Mouse (Mus musculus): ENCODE measurements around the gene Lims1. TPM values are rescaled to one million over a fixed set of nuclear protein-coding genes. Genes with fewer than 3 reads are reported as not detected.

Gene Lims1
- total RNA-seq, 4 experiments from 2014 or later: 38.1 to 48.6 (median 44.4) TPM

DNA sequence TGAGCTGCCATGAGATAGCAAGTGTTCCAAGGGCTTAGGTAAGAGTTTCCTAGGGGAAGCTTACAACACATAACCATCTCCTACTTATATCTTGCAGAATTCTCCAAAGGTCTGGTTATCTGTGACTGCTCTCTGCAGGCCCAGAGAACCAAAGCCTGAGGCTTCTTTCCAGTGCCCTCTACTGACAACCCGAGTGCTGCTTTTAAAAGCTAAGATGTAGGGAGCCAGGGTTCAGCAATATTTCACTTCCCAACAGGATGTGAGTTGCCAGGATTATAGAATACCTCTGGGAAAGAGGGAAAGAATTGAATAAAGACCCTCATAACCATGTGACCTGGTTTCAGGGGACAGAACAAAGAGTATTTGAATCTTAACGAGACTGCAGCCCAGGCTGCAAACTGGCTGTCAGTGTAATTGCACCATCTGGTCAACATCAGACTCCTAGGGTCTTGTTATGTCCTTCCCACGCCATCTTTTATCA lies 59.4 kb downstream of the Lims1 start:
- no peak for DNase-seq (ENCODE audit: low spot score in 2 of 2)

DNA sequence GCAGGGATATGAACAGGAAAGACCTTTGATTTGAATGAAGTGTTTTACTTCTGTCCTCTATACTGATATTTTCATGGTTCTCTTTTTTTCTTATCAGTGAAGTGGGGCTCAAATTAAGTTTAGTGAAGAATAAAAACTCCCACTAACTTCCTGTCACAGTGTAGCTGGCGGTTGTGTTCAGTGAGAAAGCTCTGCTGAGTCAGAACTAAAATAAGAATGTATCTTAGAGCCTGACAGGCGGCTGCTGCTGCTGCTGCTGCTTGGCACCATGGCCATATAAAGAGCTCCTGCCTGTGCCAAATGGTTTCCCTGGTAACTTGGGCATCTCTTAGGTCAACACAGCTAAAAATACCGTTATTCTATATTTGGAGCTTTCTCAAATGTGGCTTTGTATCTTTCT lies 60.0 kb downstream of the Lims1 start:
- DNase-seq (ENCODE audit: low spot score in 2 of 2): peak in 1 of 2 experiments; percentile 37

DNA sequence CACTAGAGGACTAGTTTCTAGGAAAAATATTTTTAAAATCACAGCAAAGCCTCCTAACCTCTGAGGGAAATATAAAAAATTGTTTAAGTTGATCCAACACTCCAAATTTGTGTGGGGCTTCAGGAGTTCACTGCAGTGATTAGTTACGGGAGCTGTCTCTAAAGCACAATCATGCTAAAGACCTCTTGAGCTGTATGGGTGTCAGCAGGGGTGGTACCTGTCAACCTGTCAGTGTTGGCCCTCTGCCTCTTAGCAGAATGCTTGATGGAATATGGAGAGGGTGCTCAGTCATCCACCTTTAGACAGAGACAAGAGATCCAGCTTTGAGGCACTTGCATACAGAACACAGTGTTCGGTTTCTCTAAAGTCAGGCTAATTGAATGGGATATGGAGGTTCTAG lies 60.5 kb downstream of the Lims1 start:
- DNase-seq (ENCODE audit: low spot score in 2 of 2): no peak

DNA sequence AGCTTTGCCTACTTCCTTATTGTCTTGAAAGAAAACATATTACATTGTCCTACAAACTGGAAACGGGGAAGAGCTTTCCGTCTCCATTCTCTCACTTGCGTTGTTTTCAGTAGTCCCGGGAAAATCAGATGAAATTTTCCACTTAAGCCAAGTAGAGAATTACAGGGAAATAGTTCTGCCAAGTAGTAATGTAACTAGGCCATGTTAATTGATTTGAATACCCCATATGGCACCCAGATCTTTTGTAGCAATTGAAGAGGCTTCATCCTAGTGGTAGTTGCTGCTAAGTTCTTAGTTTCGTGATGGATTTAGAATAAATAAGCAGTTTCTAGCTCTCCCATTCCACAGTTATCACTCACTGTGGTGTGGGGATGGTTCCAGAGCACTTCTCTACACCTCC lies 62.4 kb downstream of the Lims1 start:
- no peak for DNase-seq (ENCODE audit: low spot score in 2 of 2)

DNA sequence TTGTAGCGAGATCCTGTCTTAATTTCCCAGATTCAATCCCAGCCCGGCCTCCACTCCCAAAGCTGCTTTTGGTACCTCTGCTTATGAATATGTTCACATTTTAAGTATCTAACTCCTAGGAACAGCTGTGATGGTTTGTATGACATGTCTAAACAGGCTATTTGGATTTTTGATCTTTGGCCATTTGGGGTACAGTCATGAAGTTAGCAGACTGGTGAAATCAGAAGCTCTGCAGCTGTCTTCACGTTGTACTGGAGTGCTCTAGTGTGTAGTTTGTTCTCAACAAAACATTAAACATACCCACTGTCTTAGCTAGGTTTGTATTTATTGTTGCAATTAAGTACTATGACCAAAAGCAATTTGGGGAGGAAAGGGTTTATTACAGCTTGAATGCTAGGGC lies 63.7 kb downstream of the Lims1 start:
- DNase-seq (ENCODE audit: low spot score in 2 of 2): no peak

DNA sequence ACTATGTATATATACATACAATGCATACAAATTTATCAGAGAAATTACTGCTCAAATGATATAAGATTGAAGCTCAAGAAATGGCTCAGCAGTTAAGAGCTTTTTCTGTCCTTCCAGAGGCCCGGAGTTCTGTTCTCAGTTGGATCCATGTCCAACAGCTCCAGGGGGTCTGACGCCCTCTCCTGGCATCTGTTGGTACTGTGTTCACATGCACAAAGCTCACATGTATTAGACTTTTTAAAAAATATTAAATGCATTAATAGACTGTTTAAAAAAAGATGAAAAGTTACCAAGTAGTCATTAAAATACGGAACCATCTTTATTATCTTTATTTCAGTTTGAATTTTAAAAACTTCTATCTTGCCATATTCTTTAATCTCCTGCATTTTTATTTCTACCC lies 65.4 kb downstream of the Lims1 start:
- DNase-seq (ENCODE audit: low spot score in 2 of 2): no peak

DNA sequence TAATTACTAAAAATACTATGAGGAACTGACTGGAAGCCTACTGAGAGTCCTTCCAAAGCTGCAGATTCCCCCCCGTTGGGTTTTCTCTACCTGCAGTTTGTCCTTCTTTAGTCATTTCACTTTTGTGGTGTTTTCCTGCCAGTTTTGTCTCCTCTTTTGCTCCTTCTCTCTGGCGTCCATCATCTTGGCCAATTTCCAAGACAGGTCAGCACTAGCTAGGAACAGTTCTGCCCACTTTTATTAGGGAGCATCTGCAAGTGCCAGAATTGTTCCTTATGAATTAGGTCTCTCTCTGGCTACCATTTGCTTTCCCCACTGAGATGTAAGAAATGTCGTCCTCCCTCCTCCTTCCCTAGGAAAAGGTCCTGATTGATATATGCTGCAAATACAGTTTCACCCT lies 65.9 kb downstream of the Lims1 start:
- no peak for DNase-seq (ENCODE audit: low spot score in 2 of 2)

DNA sequence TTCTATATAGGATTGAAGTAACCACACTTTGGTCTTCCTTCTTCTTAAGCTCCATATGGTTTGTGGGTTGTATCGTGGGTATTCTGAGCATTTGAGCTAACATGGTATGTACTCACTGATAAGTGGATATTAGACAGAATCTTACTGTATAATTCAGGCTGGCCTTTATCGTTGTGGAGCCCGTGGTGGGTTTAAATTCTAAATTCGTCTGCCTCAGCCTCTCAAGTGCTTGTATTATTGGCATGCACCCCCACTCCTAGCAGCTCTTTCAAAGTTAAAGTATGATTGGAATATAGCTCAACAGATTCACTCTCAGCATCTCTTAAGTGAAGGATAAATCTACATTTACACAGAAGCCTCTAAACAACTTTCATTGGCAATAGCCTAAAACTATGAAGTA lies 69.2 kb downstream of the Lims1 start:
- DNase-seq (ENCODE audit: low spot score in 2 of 2): no peak

DNA sequence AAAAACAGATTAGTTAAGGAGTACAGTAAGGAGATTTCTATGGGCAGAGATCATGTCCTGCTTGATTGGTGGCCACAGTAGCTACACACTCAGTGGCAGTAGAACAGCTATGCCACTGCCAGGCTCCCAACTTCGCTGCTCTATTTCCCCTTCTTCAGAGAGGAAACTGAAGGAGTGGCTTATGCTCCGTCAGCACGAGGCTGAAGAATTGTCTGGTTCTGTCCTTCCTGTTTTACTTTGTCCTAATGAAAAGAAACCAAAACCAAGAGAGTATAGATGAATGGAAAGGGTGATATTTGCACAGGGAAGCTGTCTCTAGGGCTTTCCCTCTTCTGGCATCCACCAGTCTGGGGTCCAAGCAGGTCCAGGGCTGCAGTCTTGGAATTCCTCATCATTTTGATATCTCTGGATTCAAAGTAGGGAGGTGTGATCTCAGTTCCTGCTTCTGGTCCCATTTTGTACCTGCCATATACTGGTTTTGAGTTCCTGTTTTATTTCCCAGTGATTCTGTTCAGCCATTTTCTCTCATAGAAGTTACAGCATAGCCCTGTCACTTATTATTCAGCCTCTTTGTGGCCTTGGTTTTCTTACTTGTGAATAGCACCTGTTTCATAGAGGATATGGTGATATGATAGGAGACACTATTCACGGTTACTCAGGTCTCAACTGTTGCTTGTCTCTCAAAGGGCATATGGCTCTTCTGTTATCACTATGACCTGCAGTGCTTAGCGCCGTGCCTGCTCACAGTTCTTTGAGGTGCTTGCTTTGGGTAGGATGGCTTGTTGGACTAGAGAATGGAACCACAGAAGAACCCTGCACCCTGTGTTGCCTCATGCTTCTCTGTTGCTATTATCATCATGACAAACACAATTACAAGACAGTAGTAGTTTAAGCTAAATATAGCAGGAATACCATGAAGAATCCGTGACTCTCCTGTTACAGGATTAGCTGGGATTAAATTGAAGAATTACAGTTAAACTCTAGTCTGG lies 70.1 kb downstream of the Lims1 start:
- no peak for DNase-seq (ENCODE audit: low spot score in 2 of 2)

DNA sequence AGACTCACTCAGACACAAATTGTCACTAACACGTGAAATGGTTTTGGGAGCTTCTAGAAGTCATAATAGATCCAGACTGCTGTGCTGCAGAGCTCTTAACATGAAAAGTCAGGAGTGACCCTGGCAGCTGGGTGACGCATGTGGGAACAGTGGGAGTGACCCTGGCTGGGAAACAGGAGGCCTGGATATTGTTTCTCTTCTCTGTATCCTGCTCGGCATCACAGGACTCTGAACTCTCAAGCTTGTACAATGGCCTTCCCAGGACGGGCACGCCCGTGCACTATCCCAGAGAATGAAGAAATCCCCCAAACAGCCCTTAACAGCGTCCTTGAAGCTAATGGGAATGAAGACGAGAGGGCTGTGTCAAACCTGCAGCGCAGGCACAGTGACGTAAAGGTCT lies 70.9 kb downstream of the Lims1 start:
- peak; percentile 49 to 57 for DNase-seq (ENCODE audit: low spot score in 2 of 2)

DNA sequence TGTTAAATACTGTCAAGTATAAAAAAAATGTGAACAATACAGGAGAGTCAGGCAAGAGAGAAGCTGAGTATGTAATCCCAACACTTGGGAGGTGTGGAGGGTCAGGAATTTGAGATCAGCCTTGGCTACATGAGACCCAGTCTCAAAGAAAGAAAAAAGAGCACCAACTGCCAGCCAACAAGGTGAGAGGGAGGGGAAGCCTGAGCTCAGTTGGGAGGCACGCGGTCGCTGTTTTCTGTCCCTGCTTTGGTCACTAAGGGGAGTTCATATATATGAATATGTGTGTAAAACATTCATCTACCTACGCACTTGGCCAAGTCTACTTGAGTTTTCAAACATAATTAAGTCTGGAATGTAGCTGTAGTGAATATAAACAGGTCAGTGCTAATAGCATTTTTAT lies 72.0 kb downstream of the Lims1 start:
- no peak for DNase-seq (ENCODE audit: low spot score in 2 of 2)

DNA sequence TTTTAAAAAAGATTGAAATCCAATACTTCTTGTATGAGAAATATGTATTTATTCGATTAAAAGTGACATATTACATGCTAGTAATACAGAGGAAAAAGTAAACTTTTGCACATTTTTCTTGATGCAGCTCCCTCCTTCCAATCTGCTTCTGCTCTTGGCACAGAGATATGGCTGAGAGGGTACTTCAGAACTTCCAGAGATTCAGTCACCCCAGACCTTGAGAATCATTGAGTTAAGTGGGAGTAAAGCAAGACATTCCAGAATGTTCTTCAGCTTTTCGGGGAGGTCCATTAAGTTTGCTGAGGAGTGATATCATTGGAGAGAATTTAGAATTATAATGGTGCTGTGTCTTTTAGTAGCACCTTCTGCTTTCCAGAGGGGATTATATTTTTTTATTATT lies 72.5 kb downstream of the Lims1 start:
- no peak for DNase-seq (ENCODE audit: low spot score in 2 of 2)

DNA sequence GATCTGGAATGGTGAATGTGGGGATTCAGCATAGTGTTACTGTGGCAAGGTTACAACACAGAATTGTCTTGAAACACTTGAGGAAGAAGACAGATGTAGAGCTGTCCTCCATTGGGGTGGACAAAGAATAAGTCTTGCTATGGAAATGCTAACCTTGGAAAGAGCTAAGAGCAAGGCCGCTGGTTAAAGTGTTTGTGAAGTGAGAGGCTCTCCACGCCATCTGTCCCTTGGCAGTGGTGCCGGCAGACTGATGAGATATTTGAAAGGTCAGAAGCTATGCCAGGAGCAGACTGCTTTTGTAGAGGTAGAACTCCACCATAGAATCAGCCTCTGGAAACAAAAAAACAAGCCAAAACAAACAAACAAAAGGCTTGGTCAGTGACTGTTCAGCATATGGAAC lies 73.3 kb downstream of the Lims1 start:
- DNase-seq (ENCODE audit: low spot score in 2 of 2): peak; percentile 27 to 33

DNA sequence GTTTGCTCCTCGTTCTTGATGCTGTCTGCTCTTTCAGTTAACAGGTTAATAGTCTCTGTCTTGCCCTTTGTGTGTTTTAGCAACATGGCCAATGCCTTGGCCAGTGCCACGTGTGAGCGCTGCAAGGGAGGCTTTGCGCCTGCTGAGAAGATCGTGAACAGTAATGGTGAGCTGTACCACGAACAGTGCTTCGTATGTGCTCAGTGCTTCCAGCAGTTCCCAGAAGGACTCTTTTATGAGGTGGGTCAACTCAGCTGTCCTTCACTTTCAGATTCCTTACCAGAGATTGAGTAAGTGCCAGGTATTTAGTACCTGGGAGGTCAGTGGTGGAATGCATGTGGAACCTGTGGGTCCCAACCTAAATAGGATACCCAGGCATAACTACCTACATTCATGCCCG lies 75.7 kb downstream of the Lims1 start:
- no peak for DNase-seq (ENCODE audit: low spot score in 2 of 2)

DNA sequence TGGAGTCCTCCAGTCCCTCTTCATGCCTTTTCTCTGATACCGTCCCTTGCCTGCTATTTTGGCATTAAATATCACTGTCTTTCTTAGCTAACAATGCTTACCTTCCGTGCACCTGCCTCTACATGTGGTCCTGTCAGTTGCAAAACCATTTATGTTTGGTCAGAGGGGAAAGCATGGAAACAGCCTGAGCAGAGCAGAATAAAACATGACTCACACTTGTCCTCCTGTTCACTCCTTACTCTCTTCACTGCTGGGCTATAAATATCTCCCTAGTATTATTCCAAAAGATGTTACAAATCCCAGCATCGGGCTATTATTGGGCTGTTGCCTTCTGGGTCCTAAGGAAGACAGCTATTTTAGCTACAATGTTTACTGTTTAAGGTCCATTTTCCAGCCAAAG lies 78.6 kb downstream of the Lims1 start:
- DNase-seq (ENCODE audit: low spot score in 2 of 2): no peak

DNA sequence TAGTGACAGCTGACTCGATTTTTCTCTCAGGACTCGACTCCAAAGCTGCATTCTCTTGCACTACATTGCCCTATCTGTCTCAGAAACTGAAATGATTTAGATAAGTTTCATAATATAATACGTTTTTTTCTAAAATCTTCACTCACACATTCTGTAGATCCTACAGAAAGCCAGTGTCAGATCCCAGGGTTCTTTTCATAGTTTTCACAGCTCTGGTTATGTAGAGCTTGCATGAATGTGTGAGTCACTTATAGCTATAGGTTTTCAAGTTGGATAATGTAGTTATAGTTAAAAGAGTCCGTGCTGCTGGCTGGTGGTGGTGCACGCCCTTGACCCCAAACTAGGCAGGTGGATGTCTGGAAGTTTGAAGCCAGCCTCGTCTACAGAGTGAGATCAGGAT lies 81.4 kb downstream of the Lims1 start:
- DNase-seq (ENCODE audit: low spot score in 2 of 2): no peak

DNA sequence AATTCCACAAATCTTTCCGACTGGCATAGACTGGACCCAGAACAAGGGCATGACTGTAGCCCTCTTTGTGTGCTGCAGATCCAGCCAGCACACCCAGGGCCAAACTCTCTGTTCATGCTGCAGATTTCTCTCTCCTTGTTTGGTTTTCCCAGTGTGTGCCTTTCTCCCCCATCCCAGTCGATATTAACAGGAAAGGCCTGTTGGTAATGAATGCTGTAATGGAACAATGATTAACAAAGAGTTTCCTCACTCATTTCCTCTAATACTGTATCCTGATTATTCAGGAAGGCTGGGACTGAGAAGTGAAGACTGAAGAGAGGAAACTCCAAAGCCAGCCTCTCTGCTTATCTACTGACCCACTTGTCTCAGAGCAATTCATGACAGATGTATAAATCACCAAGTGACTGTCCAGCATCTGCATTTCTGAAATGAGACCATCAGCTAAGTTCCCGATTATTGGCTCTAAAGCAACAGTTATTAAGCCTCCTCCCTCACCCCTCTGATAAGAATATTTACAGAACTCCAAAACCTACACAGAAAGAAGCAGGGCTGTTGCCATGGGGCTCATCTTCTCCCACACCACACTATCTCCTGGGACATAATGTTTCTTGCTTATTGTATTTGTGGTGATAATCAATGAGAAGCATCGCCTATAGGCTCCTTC lies 82.2 kb downstream of the Lims1 start:
- DNase-seq (ENCODE audit: low spot score in 2 of 2): no peak

DNA sequence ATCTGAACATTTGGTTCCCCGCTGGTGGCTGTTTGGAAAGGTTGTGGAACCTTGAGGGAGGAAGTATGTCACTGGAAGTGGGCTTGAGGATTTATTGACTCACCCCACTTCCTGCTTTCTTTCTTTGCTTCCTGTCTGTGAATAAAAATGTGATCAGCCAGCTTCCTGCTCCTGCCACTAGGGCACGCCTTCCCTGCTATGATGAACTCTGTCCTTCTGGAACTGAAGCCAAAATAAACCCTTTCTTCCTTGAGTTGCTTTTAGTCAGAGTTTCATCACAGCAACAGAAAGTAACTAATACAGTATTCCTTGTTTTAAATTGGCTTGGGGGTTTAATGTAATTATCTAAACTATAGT lies 82.7 kb downstream of the Lims1 start:
- DNase-seq (ENCODE audit: low spot score in 2 of 2): no peak

DNA sequence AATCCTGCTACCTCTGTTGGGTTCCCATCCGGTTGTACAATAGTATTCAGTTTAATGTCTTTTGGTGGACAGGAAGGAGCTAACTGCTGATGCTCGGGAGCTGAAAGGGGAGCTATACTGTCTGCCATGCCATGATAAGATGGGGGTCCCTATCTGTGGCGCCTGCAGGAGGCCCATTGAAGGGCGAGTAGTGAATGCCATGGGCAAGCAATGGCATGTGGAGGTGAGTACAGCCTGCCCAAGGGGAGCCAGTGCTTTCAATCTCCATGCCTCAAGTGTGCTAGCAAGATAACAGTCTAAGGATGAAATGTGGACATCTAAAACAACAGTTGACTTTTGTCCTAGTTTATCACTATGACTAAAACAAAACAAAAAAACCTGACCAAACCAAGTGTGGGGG lies 89.1 kb downstream of the Lims1 start:
- DNase-seq (ENCODE audit: low spot score in 2 of 2): no peak

DNA sequence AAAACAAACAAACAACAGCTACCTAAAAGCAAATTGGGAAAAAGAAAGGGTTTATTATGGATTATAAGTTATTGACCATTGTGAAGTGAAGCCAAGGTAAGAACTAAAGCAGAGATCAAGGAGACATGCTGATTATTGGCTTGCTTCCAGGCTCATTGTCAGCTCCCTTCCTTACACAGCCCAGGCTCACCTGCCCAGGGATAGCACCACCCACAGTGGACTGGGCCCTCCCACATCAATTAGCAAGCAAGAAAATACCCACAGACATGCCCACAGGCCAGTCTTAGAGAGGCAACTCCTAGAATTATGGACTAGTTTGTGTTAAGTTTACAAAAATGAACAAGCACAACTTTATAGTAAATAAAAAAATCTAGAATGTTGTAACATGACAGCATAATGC lies 89.6 kb downstream of the Lims1 start:
- no peak for DNase-seq (ENCODE audit: low spot score in 2 of 2)

DNA sequence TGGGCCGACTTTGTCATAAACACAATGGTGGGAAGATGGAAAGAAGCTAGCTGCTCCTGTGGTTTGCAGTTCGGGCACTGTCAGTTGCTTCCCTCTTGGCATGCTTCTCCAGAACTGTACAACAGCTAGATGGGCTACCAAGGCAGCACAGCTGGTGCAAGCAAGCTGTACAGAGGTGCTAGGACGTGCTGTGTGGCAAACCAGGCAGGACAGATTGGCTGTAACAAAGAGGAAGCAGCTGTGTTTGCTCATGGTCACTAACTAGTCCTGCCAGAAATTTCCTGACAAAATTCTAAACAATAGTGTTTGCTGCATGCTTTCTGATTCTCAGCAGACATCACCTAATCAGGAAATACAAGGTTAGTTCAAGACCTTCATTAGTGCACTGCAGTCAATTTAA lies 93.4 kb downstream of the Lims1 start:
- no peak for DNase-seq (ENCODE audit: low spot score in 2 of 2)

DNA sequence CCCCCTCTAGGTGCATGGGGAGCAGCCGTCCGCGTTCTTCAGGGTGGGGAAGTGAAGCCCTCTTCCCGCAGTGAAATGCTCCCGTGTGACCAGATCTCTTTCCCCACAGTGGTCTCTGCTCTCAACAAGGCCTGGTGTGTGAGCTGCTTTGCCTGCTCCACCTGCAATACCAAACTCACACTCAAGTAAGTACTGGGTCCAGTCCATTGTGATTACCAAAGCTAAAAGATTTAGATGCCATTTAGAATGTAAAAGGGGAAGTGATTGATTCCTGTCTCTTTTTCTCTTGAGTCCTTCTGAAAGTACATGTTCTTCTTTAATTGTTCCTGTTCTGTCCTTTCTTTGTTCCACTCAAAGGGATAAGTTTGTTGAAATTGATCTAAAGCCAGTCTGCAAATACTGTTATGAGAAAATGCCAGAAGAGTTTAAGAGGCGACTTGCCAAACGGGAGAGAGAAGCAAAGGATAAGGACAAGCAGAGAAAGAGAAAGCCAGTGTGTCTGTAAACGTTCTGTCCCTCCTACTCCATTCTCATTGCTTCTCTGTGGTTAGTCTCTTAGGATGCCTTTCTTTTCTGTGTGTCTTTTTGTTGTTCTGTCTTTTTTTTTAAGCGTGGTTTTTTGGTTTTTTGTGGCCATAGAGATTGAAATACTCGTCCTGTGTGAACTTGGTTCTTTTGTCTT lies 95.2 kb downstream of the Lims1 start:
- DNase-seq (ENCODE audit: low spot score in 2 of 2): no peak

All from gastrocnemius, adult 8-10 months (tissue).